Comparison of ENCODE assay signal across 23 mouse cellular contexts in the genomic region with DNA sequence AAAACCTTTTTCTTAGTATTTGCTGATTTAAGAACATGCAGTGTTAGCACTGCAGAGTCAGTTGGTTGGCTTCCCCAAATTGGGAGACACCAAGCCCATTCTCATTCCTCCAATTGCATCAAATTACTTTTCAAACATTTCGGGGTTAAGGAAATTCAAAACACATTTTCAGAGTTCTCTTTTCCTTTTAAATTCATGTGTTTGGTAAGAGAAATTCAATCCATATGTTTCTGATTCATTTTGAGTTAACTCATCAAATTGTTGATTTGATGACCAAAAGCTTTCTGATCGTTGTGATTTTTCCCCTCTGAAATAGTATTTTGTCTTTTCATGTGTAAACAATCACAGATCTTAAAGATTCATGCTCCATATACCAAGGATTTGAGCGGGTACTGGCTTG.
A peak's percentile ranks its signal among the peaks of the same experiment; 100 is the strongest.
DNase-seq lines count a peak whose midpoint lies in the region; ATAC-seq and TF ChIP-seq lines count a peak whose summit lies in the region.
"Had no signal": no experiment of that assay in that cellular context is flagged by ENCODE, and none has a peak within 500 bp of the region (broad histone marks: within the 10 kb centered on the region; RNA-seq: fewer than 3 reads in every experiment).

No protein-coding gene starts in this region.

- no peak overlapping the region for H3K9ac ChIP-seq in embryonic facial prominence, embryonic 11.5 days (replicated peaks; ENCODE audit: low read length)
- no peak overlapping the region for H3K9ac ChIP-seq in embryonic facial prominence, embryonic 14.5 days (ENCODE audit: low read depth, low read length)
- H3K9ac ChIP-seq in forebrain, embryonic 15.5 days (replicated peaks), result no peak overlapping the region

- no peak for ATAC-seq in embryonic facial prominence, embryonic 11.5 days (replicated peaks; ENCODE audit: insufficient number of reproducible peaks, low FRiP score, low TSS enrichment, low read depth)
- no peak for ATAC-seq in embryonic facial prominence, embryonic 14.5 days (ENCODE audit: low read depth)
- no peak for ATAC-seq in forebrain, embryonic 15.5 days (replicated peaks)
- ATAC-seq: activated CD4-positive, CD25-positive, alpha-beta regulatory T cell, adult 4 months; CD4-positive, CD25-positive, alpha-beta regulatory T cell, adult 4 months; Patski had no signal

- TF ChIP-seq CTCF in embryonic fibroblast, embryonic 13.5 days (IDR thresholded peaks at IDR 0.05; ENCODE audit: borderline replicate concordance, insufficient read depth, low read length), result no peak
- TF ChIP-seq CTCF in thymus, adult 2 months (IDR thresholded peaks at IDR 0.05; ENCODE audit: borderline replicate concordance, control insufficient read depth, extremely low read depth, insufficient read depth, low read length, poor library complexity), result no peak

- H3K27ac ChIP-seq in embryonic facial prominence, embryonic 11.5 days (replicated peaks; ENCODE audit: low read depth, low read length), result no peak overlapping the region
- no peak overlapping the region for H3K27ac ChIP-seq in embryonic facial prominence, embryonic 10.5 days (replicated peaks)
- no peak overlapping the region for H3K27ac ChIP-seq in embryonic facial prominence, embryonic 14.5 days (replicated peaks; ENCODE audit: low read depth, low read length)
- peak overlapping the region; percentile 71 for H3K27ac ChIP-seq in embryonic fibroblast, embryonic 13.5 days (ENCODE audit: insufficient read depth, low read length)
- no peak overlapping the region for H3K27ac ChIP-seq in forebrain, embryonic 15.5 days (replicated peaks)
- no peak overlapping the region for H3K27ac ChIP-seq in thymus, adult 2 months (ENCODE audit: control insufficient read depth, insufficient read depth, low read length)

- TF ChIP-seq POLR2A in embryonic fibroblast, embryonic 13.5 days (IDR thresholded peaks at IDR 0.05; ENCODE audit: low read depth, low read length), result no peak
- no peak for TF ChIP-seq POLR2A in thymus, adult 2 months (IDR thresholded peaks at IDR 0.05; ENCODE audit: control insufficient read depth, extremely low read depth, insufficient read depth, low read length, poor library complexity)

- H3K36me3 ChIP-seq in embryonic facial prominence, embryonic 11.5 days (replicated peaks; ENCODE audit: control insufficient read depth, insufficient read depth, low read depth, low read length), result no peaks in the 10 kb centered on the region
- no peaks in the 10 kb centered on the region for H3K36me3 ChIP-seq in embryonic facial prominence, embryonic 10.5 days (replicated peaks)
- H3K36me3 ChIP-seq in embryonic facial prominence, embryonic 14.5 days (ENCODE audit: control insufficient read depth, insufficient read depth, low read length), result no peaks in the 10 kb centered on the region
- no peaks in the 10 kb centered on the region for H3K36me3 ChIP-seq in forebrain, embryonic 15.5 days
- H3K36me3 ChIP-seq in thymus, adult 2 months (ENCODE audit: control insufficient read depth, insufficient read depth, low read length), result no peaks in the 10 kb centered on the region
- H3K36me3 ChIP-seq: G1E had no signal

- no peaks in the 10 kb centered on the region for H3K9me3 ChIP-seq in embryonic facial prominence, embryonic 11.5 days (replicated peaks; ENCODE audit: control insufficient read depth, low read length)
- H3K9me3 ChIP-seq in embryonic facial prominence, embryonic 10.5 days, result no peaks in the 10 kb centered on the region
- no peaks in the 10 kb centered on the region for H3K9me3 ChIP-seq in embryonic facial prominence, embryonic 14.5 days (ENCODE audit: control insufficient read depth, low read length)
- H3K9me3 ChIP-seq in forebrain, embryonic 15.5 days, result no peaks in the 10 kb centered on the region
- H3K9me3 ChIP-seq: G1E had no signal

- no peaks in the 10 kb centered on the region for H3K4me1 ChIP-seq in embryonic facial prominence, embryonic 11.5 days (ENCODE audit: control insufficient read depth, insufficient read depth, low read length)
- H3K4me1 ChIP-seq in embryonic facial prominence, embryonic 10.5 days, result peaks cover 15% of the 10 kb centered on the region
- peaks cover 7% of the 10 kb centered on the region for H3K4me1 ChIP-seq in embryonic facial prominence, embryonic 14.5 days (ENCODE audit: control insufficient read depth, insufficient read depth, low read length)
- no peaks in the 10 kb centered on the region for H3K4me1 ChIP-seq in embryonic fibroblast, embryonic 13.5 days (ENCODE audit: control insufficient read depth, insufficient read depth, low read length)
- no peaks in the 10 kb centered on the region; the same call in 1 of the 2 replicates for H3K4me1 ChIP-seq in forebrain, embryonic 15.5 days
- no peaks in the 10 kb centered on the region for H3K4me1 ChIP-seq in thymus, adult 2 months (replicated peaks; ENCODE audit: control insufficient read depth, insufficient read depth, low read length)

- 28% methylated on average over 3 of the region's 3 CpGs for WGBS in embryonic facial prominence, embryonic 11.5 days
- 34% methylated on average over 3 of the region's 3 CpGs for WGBS in embryonic facial prominence, embryonic 10.5 days
- WGBS in embryonic facial prominence, embryonic 14.5 days, result 27% methylated on average over 3 of the region's 3 CpGs
- WGBS in forebrain, embryonic 15.5 days, result 82% methylated on average over 3 of the region's 3 CpGs
- WGBS in thymus, adult 2 months, result 87% methylated on average over 3 of the region's 3 CpGs

- peak; percentile 81 for DNase-seq in embryonic facial prominence, embryonic 11.5 days (ENCODE audit: low spot score)
- DNase-seq in embryonic facial prominence, embryonic 10.5 days (ENCODE audit: low spot score), result no peak
- DNase-seq in NIH3T3 (ENCODE audit: low read depth), result peak; percentile 53
- DNase-seq in embryonic facial prominence, embryonic 14.5 days (ENCODE audit: low spot score), result peak; percentile 55
- no peak for DNase-seq in kidney, postnatal 36 days
- DNase-seq in thymus, adult 2 months, result no peak
- DNase-seq: adrenal gland, adult 2 months; adrenal gland, adult 8-10 months; adrenal gland, postnatal 10 days; adrenal gland, postnatal 14 days; adrenal gland, postnatal 25 days; adrenal gland, postnatal 36 days; B cell, adult 2 months; cerebellum, adult 11 months; cerebellum, adult 11-12 months; cerebellum, adult 18-20 months had no signal

- H3K4me2 ChIP-seq in embryonic facial prominence, embryonic 11.5 days (ENCODE audit: low read depth, low read length), result no peak overlapping the region
- no peak overlapping the region for H3K4me2 ChIP-seq in embryonic facial prominence, embryonic 14.5 days (ENCODE audit: low read depth, low read length)
- no peak overlapping the region for H3K4me2 ChIP-seq in forebrain, embryonic 15.5 days (replicated peaks)

- no peaks in the 10 kb centered on the region for H3K27me3 ChIP-seq in embryonic facial prominence, embryonic 11.5 days (ENCODE audit: control insufficient read depth, insufficient read depth, low read length)
- H3K27me3 ChIP-seq in embryonic facial prominence, embryonic 10.5 days (replicated peaks; ENCODE audit: low read depth, poor library complexity, severe bottlenecking), result no peaks in the 10 kb centered on the region
- H3K27me3 ChIP-seq in embryonic facial prominence, embryonic 14.5 days (replicated peaks; ENCODE audit: control insufficient read depth, insufficient read depth, low read length), result no peaks in the 10 kb centered on the region
- H3K27me3 ChIP-seq in forebrain, embryonic 15.5 days, result no peaks in the 10 kb centered on the region
- H3K27me3 ChIP-seq in thymus, adult 2 months (ENCODE audit: control insufficient read depth, insufficient read depth, low read length), result no peaks in the 10 kb centered on the region
- H3K27me3 ChIP-seq: CH12.LX, Patski had no signal

- H3K4me3 ChIP-seq in embryonic facial prominence, embryonic 11.5 days (ENCODE audit: low read depth, low read length), result no peak overlapping the region
- H3K4me3 ChIP-seq in embryonic facial prominence, embryonic 10.5 days, result no peak overlapping the region
- no peak overlapping the region for H3K4me3 ChIP-seq in embryonic facial prominence, embryonic 14.5 days (ENCODE audit: low read depth, low read length)
- H3K4me3 ChIP-seq in embryonic fibroblast, embryonic 13.5 days (ENCODE audit: insufficient read depth, low read length), result no peak overlapping the region
- no peak overlapping the region for H3K4me3 ChIP-seq in forebrain, embryonic 15.5 days
- H3K4me3 ChIP-seq in thymus, adult 2 months (ENCODE audit: control insufficient read depth, insufficient read depth, low read length), result no peak overlapping the region

Comparison
In these comparisons a context has a peak if more than half of its experiments do, and no peak if none do; other contexts are left out.
1. DNase-seq: peak in embryonic facial prominence, embryonic 11.5 days (single experiment), NIH3T3 (single experiment) and embryonic facial prominence, embryonic 14.5 days (single experiment); none in embryonic facial prominence, embryonic 10.5 days (single experiment), kidney, postnatal 36 days (0 of 2) and thymus, adult 2 months (single experiment).